Mouse (Mus musculus) thymus, adult 2 months (tissue): ENCODE measurements around the gene Tmed4.

Source experiments
- CTCF ChIP-seq: fragments of 200-500 bp; IDR thresholded peaks from 2 replicates; pipeline ENCODE4 v1.5.1; 2012; ENCODE audit warnings: mild to moderate bottlenecking, control low read depth, low read length, moderate library complexity, borderline replicate concordance; ENCODE audit not compliant: control insufficient read depth, poor library complexity, insufficient read depth; ENCODE audit errors: extremely low read depth
- POLR2A ChIP-seq: fragments of 200-500 bp; IDR thresholded peaks from 2 replicates; pipeline ENCODE4 v1.6.1; 2012; ENCODE audit warnings: mild to moderate bottlenecking, low read length, control low read depth, moderate library complexity; ENCODE audit not compliant: control insufficient read depth, poor library complexity, insufficient read depth; ENCODE audit errors: extremely low read depth

- TF ChIP-seq CTCF, result no peak
- TF ChIP-seq POLR2A, result no peak
Observed at GRCm38 (mm10) chr11:6305943-6306430, 31.3 kb upstream of the Tmed4 start.
